Mouse (Mus musculus) liver, postnatal 0 days (tissue): ENCODE data around the gene Entpd2.

Source experiments
- CTCF ChIP-seq: sonication (generic); IDR thresholded peaks from 2 replicates; pipeline ENCODE4 v1.5.1; 2016; ENCODE audit warnings: antibody characterized with exemption, low read depth
- EP300 ChIP-seq: IDR thresholded peaks from 2 replicates; pipeline ENCODE4 v1.6.1; 2016; ENCODE audit warnings: antibody characterized with exemption, low read depth, mild to moderate bottlenecking

DNA sequence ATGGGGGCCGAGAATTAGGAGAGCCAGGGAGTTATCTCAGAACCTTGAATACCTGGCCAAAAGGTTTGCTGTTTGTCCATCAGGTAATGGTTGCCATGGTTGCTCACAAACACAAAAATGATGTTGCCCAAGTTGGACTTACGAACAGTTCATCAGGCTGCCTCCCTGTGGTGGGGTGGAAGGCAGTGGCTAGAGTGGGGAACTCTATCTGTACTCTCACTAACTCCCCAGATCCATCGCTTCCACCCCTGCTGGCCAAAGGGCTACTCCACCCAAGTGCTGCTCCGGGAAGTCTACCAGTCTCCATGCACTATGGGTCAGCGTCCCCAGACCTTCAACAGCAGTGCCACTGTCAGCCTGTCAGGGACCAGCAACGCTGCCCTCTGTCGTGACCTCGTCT is 3.4 kb downstream of the Entpd2 start, which contains the start of gene Npdc1:
- TF ChIP-seq CTCF (no peak), EP300 (no peak)
